10 mouse cellular contexts compared by ENCODE assay signal in the genomic region with DNA sequence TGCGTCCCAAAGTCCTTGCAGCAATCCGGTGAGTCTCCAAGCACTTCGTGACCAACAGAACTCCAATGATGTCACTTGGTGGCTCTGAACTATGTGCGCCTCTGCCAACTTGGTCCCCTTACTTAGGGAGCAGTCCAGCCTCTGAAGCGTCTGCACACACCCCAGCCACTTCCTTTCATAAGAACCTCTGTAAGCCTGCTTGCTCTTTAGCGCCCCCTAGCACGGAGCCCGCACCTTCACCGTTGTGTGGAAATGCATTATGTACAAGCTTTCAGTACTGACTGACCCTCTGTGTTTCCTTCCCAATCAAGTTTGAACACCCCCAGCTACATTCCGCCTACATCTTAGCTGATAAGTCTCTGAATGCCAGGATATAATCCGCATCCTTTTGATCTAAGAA.
DNase-seq lines count a peak whose midpoint lies in the region; ATAC-seq and TF ChIP-seq lines count a peak whose summit lies in the region.
"Had no signal": no experiment of that assay in that cellular context is flagged by ENCODE, and none has a peak within 500 bp of the region (broad histone marks: within the 10 kb centered on the region; RNA-seq: fewer than 3 reads in every experiment).

No protein-coding gene starts in this region.

- 62% methylated on average over 11 of the region's 11 CpGs for WGBS in lung, embryonic 14.5 days

- H3K36me3 ChIP-seq in ES-E14 (ENCODE audit: control insufficient read depth, insufficient read depth, low read length, poor library complexity, severe bottlenecking), result peaks cover 1% of the 10 kb centered on the region; the same call in 1 of the 2 replicates
- H3K36me3 ChIP-seq in lung, embryonic 14.5 days (ENCODE audit: insufficient read depth), result peaks cover 17% of the 10 kb centered on the region; the same call in 1 of the 2 replicates

- H3K27ac ChIP-seq in ES-E14 (ENCODE audit: insufficient read depth, low read depth, low read length, poor library complexity, severe bottlenecking), result no peak overlapping the region
- H3K27ac ChIP-seq in lung, embryonic 14.5 days (ENCODE audit: low read depth), result no peak overlapping the region
- H3K27ac ChIP-seq: embryonic facial prominence, embryonic 13.5 days; macrophage had no signal

- no peaks in the 10 kb centered on the region for H3K27me3 ChIP-seq in lung, embryonic 14.5 days (ENCODE audit: insufficient read depth, low read length)
- H3K27me3 ChIP-seq: embryonic facial prominence, embryonic 13.5 days had no signal

- no peaks in the 10 kb centered on the region; a peak in 1 of 4 replicates for H3K4me1 ChIP-seq in ES-E14 (ENCODE audit: control insufficient read depth in 2 of 2, insufficient read depth in 2 of 2, low read length in 2 of 2, poor library complexity in 1 of 2)
- H3K4me1 ChIP-seq in lung, embryonic 14.5 days (ENCODE audit: insufficient read depth), result peaks cover 7% of the 10 kb centered on the region

- intact Hi-C loops in heart, postnatal 25 days (cut with DNase I), result no loop called here

- no peak overlapping the region for H3K9ac ChIP-seq in ES-E14 (ENCODE audit: insufficient read depth, low read depth, low read length, poor library complexity, severe bottlenecking)
- no peak overlapping the region for H3K9ac ChIP-seq in lung, embryonic 14.5 days
- H3K9ac ChIP-seq: embryonic facial prominence, embryonic 13.5 days had no signal

- H3K4me2 ChIP-seq in lung, embryonic 14.5 days, result no peak overlapping the region
- H3K4me2 ChIP-seq: embryonic facial prominence, embryonic 13.5 days had no signal

- peak; percentile 18 for DNase-seq in heart, postnatal 4 days
- no peak for DNase-seq in heart, postnatal 25 days (ENCODE audit: low spot score)
- DNase-seq in ES-E14 (ENCODE audit: low read depth, low spot score), result peak; percentile 57
- peak; percentile 77 for DNase-seq in embryo, embryonic 10 days (ENCODE audit: low spot score)
- DNase-seq in lung, embryonic 14.5 days, result peak; percentile 63
- peak; percentile 68 for DNase-seq in thymus, postnatal 14 days
- no peak for DNase-seq in ovary, postnatal 14 days (ENCODE audit: low spot score)
- no peak for DNase-seq in urinary bladder, postnatal 36 days (ENCODE audit: low spot score in 2 of 2)

- TF ChIP-seq CTCF in lung, embryonic 14.5 days (IDR thresholded peaks at IDR 0.05; ENCODE audit: low read depth), result peak; percentile 61

- no peaks in the 10 kb centered on the region for H3K9me3 ChIP-seq in ES-E14 (ENCODE audit: control insufficient read depth, insufficient read depth, low read depth, low read length)
- H3K9me3 ChIP-seq in lung, embryonic 14.5 days (ENCODE audit: low read depth, low read length), result no peaks in the 10 kb centered on the region
- H3K9me3 ChIP-seq: embryonic facial prominence, embryonic 13.5 days had no signal

- in situ Hi-C loops in ES-E14 (cut with MboI; ENCODE audit: low sequenced_read_pairs in 2 of 2, unreplicated experiment in 2 of 2), result no loop called here

- no peak overlapping the region for H3K4me3 ChIP-seq in ES-E14 (ENCODE audit: insufficient read depth in 1 of 2, low read depth in 1 of 2, low read length in 2 of 2, poor library complexity in 1 of 2, severe bottlenecking in 1 of 2)
- H3K4me3 ChIP-seq in lung, embryonic 14.5 days (ENCODE audit: low read depth, low read length), result no peak overlapping the region
- H3K4me3 ChIP-seq: embryonic facial prominence, embryonic 13.5 days had no signal

- no peak for ATAC-seq in lung, embryonic 14.5 days (ENCODE audit: insufficient read depth)

TF ChIP-seq in ES-E14, 5 proteins besides CTCF, POLR2A, EP300 and RAD21:
- TF ChIP-seq CHD2 (IDR thresholded peaks at IDR 0.05; ENCODE audit: low read depth, low read length), result no peak
- TF ChIP-seq HCFC1 (IDR thresholded peaks at IDR 0.05; ENCODE audit: borderline replicate concordance, insufficient read depth, low read length), result no peak
- no peak for TF ChIP-seq MAFK (IDR thresholded peaks at IDR 0.05; ENCODE audit: insufficient read depth, low read depth, low read length)
- no peak for TF ChIP-seq ZNF384 (IDR thresholded peaks at IDR 0.05; ENCODE audit: low read depth, low read length)
- no peak for TF ChIP-seq ZC3H11A (IDR thresholded peaks at IDR 0.05; ENCODE audit: borderline replicate concordance, low read depth, low read length)

Comparison
In these comparisons a context has a peak if more than half of its experiments do, and no peak if none do; other contexts are left out.
1. DNase-seq: peak in heart, postnatal 4 days (single experiment), ES-E14 (single experiment), embryo, embryonic 10 days (single experiment), lung, embryonic 14.5 days (single experiment) and thymus, postnatal 14 days (single experiment); none in heart, postnatal 25 days (single experiment), ovary, postnatal 14 days (single experiment) and urinary bladder, postnatal 36 days (0 of 2).